Mouse (Mus musculus) heart, adult 2 months (tissue): Measurements from ENCODE around the gene Ifi204.

Experiments used
- EP300 ChIP-seq: fragments of 200-500 bp; IDR thresholded peaks from 2 replicates; pipeline ENCODE4 v1.6.1; 2011; ENCODE audit warnings: low read depth, low read length, control low read depth; ENCODE audit not compliant: insufficient read depth
- POLR2A ChIP-seq: fragments of 200-500 bp; IDR thresholded peaks from 2 replicates; pipeline ENCODE4 v1.6.1; 2011; ENCODE audit warnings: mild to moderate bottlenecking, low read depth, low read length, control low read depth; ENCODE audit not compliant: insufficient read depth

DNA sequence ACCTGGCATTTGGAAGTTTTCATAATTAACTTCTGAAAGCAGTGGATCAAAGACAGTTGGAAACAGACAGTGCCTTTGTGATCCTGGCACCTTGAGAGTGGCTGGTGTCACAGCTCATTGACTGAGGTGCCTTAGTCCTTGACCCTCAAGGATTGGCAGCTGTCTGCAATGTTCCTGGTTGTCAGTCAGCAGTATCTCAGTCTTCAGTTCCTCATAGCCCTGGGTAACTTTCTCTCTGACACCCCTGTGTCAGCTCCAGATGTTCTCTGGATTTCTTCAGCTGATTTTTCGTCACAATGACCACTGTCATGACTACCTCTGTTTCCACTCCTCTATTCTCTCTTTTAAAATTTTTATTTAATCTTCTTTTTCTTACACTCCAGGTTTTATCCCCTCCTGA is 24.5 kb downstream of the Ifi204 start:
- no peak for TF ChIP-seq POLR2A
- TF ChIP-seq EP300: no peak
